Mouse (Mus musculus): ENCODE measurements around the gene P3h3. TPM values are rescaled to one million over a fixed set of nuclear protein-coding genes. Genes with fewer than 3 reads are reported as not detected.
"Not testable (repeated sequence)": the region's sequence is repeated elsewhere in the genome, so short reads cannot be mapped to it uniquely, and the experiment has no call there.

P3h3 gene
- polyA plus RNA-seq, 1 experiment from 2014 or later, result 17.0 TPM

DNA sequence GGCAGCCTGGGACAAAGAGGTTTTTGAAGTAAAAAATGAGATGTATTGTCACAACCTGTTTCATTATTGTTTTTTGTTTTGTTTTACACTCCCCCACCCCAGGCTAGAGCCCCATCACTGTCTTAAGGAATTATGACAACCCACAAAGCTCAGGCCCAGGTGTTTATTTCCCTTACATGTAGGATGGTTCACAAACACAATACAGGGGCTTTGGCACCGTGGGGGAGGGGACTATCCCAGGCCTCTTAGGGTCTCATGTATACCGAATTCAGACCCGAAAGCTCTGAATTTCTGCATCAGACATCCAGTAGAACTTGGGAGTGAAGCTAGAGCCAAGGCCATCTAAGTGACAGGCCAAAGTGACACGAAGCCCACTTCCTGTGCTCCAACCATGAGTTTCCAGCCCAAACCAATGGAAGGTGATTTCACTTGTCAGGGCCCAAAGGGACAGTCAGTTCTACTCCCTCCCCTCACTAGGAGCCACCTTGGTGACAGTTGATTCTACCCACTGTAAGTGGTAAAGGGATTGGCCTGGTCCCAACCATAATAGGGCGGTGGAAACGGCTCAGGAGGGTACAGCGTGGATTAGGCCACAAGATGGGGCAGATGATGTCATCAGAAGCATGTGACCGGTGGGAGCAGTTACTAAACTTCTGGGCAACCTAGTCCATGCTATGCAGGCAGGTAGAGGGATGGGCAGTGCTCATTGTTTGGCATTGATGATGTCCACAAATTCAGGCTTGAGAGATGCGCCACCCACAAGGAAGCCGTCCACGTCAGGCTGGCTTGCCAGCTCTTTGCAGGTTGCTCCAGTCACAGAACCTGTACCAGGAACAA lies 46.8 kb downstream of the P3h3 start:
- Histone ChIP-seq H3K4me1 (peaks cover 75% of the 10 kb centered on the region), H3K36me3 (replicated peaks) (peaks cover 45% of the 10 kb centered on the region), H3K4me3 (0 out of 2 replicates have a peak overlapping the region, but pooled peaks have one; percentile 66)
- not testable (repeated sequence) for H3K27ac ChIP-seq (replicated peaks); H3K27me3 ChIP-seq (replicated peaks; ENCODE audit: low read depth, poor library complexity, severe bottlenecking); DNase-seq (ENCODE audit: low spot score); H3K9me3 ChIP-seq
- 85% methylated on average over 11 of the region's 11 CpGs for WGBS

- Histone ChIP-seq H3K36me3 (replicated peaks) (peaks cover 36% of the 10 kb centered on the region), H3K27ac (replicated peaks) (peak overlapping the region; percentile 87), H3K27me3 (replicated peaks; ENCODE audit: low read depth, poor library complexity, severe bottlenecking) (no peaks in the 10 kb centered on the region), H3K4me3 (peak overlapping the region; percentile 66), H3K4me1 (peaks cover 78% of the 10 kb centered on the region), H3K9me3 (no peaks in the 10 kb centered on the region)
- 49% methylated on average over 14 of the region's 14 CpGs for WGBS
- no peak for DNase-seq (ENCODE audit: low spot score)
Measured at GRCm38 (mm10) chr6:124809775-124810538, 47.6 kb downstream of the P3h3 start.

DNA sequence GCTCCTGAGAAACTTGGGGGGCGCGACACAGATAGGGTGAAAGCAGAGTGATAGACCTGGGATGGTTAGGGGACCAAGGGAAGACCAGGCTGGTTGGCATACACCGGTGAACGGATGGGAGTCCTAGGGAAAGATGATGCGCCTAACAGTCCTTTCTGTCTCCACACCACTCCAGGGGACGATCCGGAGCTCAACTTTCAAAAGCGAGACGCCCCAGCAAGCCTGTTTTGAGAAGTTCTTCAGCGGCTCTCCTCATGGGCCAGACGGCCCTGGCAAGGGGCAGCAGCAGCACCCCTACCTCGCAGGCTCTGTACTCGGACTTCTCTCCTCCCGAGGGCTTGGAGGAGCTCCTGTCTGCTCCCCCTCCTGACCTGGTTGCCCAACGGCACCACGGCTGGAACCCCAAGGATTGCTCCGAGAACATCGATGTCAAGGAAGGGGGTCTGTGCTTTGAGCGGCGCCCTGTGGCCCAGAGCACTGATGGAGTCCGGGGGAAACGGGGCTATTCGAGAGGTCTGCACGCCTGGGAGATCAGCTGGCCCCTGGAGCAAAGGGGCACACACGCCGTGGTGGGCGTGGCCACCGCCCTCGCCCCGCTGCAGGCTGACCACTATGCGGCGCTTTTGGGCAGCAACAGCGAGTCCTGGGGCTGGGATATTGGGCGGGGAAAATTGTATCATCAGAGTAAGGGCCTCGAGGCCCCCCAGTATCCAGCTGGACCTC lies 48.3 kb downstream of the P3h3 start:
- Histone ChIP-seq H3K9me3 (no peaks in the 10 kb centered on the region), H3K36me3 (replicated peaks) (peaks cover 33% of the 10 kb centered on the region), H3K27me3 (replicated peaks; ENCODE audit: low read depth, poor library complexity, severe bottlenecking) (no peaks in the 10 kb centered on the region), H3K27ac (replicated peaks) (peak overlapping the region; percentile 87), H3K4me3 (peak overlapping the region; percentile 66), H3K4me1 (peaks cover 72% of the 10 kb centered on the region)
- WGBS, result under 1% methylated on average over 35 of the region's 35 CpGs
- peak; percentile 90 for DNase-seq (ENCODE audit: low spot score)

- H3K4me1 ChIP-seq, result peaks cover 70% of the 10 kb centered on the region
- WGBS, result 5% methylated on average over 29 of the region's 29 CpGs
- no peaks in the 10 kb centered on the region for H3K9me3 ChIP-seq
- peak; percentile 87 for DNase-seq (ENCODE audit: low spot score)
- H3K27me3 ChIP-seq (replicated peaks; ENCODE audit: low read depth, poor library complexity, severe bottlenecking), result no peaks in the 10 kb centered on the region
- H3K4me3 ChIP-seq, result peak within 1 kb of the TSS; percentile 66
- peak within 1 kb of the TSS; percentile 87 for H3K27ac ChIP-seq (replicated peaks)
- peaks cover 33% of the 10 kb centered on the region for H3K36me3 ChIP-seq (replicated peaks)
Measured at GRCm38 (mm10) chr6:124808358-124809012, 49.1 kb downstream of the P3h3 start, which contains the start of gene Spsb2. Gene Spsb2 (plus strand): TSS chr6:124808661.

DNA sequence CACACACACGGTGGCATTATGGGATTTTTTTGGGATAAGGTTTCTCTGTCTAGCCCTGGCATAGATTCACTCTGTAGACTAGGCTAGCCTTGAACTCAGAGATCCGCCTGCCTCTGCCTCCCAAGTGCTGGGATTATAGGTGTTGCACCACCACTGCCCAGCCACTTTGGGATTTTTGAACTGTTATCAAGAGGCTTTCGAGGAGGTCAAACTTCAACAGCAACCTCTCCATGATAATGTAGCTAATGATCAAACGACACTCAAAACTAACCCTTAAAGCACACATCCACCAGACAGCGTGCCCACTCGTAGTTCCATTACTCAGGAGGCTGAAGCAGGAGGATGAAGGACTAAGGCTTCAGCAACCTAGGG lies 49.6 kb downstream of the P3h3 start:
- 81% methylated on average over 6 of the region's 6 CpGs for WGBS
- DNase-seq (ENCODE audit: low spot score), result no peak
- H3K27ac ChIP-seq (replicated peaks), result peak overlapping the region; percentile 87
- peaks cover 33% of the 10 kb centered on the region for H3K36me3 ChIP-seq (replicated peaks)
- H3K9me3 ChIP-seq, result no peaks in the 10 kb centered on the region
- no peaks in the 10 kb centered on the region for H3K27me3 ChIP-seq (replicated peaks; ENCODE audit: low read depth, poor library complexity, severe bottlenecking)
- peak overlapping the region; percentile 66 for H3K4me3 ChIP-seq
- H3K4me1 ChIP-seq, result peaks cover 65% of the 10 kb centered on the region

DNA sequence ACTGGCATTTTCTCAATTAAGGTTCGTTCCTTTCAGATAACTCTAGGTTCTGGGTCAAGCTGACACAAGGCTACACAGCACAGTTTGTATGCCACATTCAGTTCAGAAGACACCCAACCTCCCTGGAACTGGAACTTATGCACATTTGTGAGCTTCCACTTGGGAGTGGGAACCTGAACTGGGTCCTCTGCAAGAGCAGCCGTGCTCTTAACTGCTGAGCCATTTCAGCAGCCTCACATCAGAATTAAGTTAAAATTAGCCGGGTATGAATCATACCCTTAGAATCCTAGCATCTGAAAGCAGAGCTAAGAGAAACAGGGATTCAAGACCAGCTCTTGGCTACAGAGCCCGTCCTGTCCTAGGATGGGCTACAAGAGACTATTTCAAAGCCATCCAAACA lies 50.2 kb downstream of the P3h3 start:
- Histone ChIP-seq H3K9me3 (no peaks in the 10 kb centered on the region), H3K27ac (replicated peaks) (0 out of 2 replicates have a peak overlapping the region, but pooled peaks have one; percentile 24), H3K27me3 (replicated peaks; ENCODE audit: low read depth, poor library complexity, severe bottlenecking) (no peaks in the 10 kb centered on the region), H3K36me3 (replicated peaks) (peaks cover 27% of the 10 kb centered on the region), H3K4me3 (no peak overlapping the region), H3K4me1 (peaks cover 62% of the 10 kb centered on the region)
- DNase-seq (ENCODE audit: low spot score), result no peak
- WGBS, result 87% methylated on average over 4 of the region's 4 CpGs

DNA sequence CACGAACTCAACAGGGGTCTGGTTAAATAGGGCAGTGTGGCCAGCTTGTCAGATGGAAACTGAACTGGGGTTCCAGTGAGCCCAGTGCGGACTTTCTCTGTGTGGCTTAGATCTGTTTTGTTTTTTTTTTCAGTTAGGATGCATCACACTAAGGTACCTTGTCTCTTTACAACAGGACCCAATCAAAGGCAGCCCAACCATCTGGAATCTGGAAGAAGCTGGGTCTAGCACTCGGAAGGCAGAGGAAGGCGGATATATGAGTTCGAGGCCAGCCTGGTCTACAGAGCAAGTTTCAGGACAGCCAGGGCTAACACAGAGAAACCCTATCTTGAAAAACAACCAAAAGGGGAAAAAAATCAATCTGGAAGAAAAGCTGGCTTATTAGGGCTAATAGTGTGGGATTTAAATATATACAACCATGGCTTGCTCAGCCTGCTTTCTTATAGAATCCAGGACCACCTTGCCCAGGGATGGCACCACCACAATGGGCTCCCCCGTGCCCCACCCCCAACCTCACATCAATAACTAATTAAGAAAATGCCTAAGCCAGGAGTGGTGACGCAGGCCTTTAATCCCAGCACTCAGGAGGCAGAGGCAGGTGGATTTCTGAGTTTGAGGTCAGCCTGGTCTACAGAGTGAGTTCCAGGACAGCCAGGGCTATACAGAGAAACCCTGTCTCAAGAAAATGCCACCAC lies 51.0 kb downstream of the P3h3 start:
- WGBS, result 75% methylated on average over 7 of the region's 7 CpGs
- no peak for DNase-seq (ENCODE audit: low spot score)
- H3K9me3 ChIP-seq, result no peaks in the 10 kb centered on the region
- peak overlapping the region; percentile 91 for H3K27ac ChIP-seq (replicated peaks)
- no peaks in the 10 kb centered on the region for H3K27me3 ChIP-seq (replicated peaks; ENCODE audit: low read depth, poor library complexity, severe bottlenecking)
- H3K4me3 ChIP-seq, result peak overlapping the region; percentile 66
- H3K36me3 ChIP-seq (replicated peaks), result peaks cover 20% of the 10 kb centered on the region
- H3K4me1 ChIP-seq, result peaks cover 54% of the 10 kb centered on the region

DNA sequence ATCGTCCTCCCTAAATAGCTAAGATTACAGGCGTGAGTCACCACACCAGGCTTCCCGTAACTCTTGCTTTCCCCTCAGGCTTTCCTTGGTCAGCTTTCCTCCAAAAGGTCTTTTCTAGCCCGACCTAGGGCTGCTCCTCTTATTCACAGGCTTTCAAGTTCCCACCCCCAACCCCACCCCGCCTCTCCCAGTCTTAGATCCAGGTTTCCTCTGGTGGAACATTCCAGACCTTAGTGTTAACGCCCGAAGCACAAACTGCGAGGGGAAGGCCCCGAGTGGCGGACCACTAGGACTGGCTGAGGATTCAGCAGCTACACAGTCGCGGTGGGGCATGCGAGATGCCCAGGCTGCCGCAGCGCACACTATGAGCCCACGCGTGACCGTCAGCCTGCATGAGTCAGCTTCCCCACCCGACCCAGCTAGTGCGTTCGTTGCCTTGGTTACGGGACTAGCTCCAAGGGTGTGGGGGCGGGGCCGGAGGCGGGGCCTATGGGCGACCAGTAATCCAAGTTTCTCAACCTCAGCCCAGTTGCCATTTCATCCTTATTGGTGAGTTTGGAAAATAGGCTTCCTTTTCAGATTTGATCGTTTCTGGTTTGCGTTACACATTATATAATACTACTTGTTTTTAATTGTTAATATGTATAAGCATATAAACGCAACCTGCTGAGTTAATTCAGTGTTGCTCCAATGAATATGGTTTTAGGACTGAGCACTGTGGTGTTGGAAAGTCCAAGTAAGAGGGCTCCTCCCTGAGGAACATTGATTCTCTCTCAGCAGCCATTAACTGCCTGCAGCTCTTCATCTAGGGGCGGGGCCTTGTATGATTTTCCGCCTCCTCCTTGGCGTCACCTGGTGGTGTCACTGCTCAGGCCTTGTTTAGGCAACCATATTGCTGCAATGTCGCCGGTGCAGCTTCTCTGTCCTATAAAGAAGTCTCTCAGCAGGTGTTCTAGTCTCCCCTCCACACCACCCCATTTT lies 51.9 kb downstream of the P3h3 start:
- 1% methylated on average over 34 of the region's 34 CpGs for WGBS
- H3K4me1 ChIP-seq, result peaks cover 50% of the 10 kb centered on the region
- H3K27me3 ChIP-seq (replicated peaks; ENCODE audit: low read depth, poor library complexity, severe bottlenecking), result no peaks in the 10 kb centered on the region
- peaks cover 10% of the 10 kb centered on the region for H3K36me3 ChIP-seq (replicated peaks)
- H3K9me3 ChIP-seq, result no peaks in the 10 kb centered on the region
- peak; percentile 96 for DNase-seq (ENCODE audit: low spot score)
- peak overlapping the region; percentile 91 for H3K27ac ChIP-seq (replicated peaks)
- H3K4me3 ChIP-seq, result peak overlapping the region; percentile 66

GRCm38 (mm10) chr6:124804341-124804740 lies 53.2 kb downstream of the P3h3 start:
- H3K4me1 ChIP-seq, result peaks cover 37% of the 10 kb centered on the region
- WGBS, result 88% methylated on average over 3 of the region's 3 CpGs
- H3K27me3 ChIP-seq (replicated peaks; ENCODE audit: low read depth, poor library complexity, severe bottlenecking), result no peaks in the 10 kb centered on the region
- no peak overlapping the region for H3K27ac ChIP-seq (replicated peaks)
- no peak overlapping the region for H3K4me3 ChIP-seq
- no peaks in the 10 kb centered on the region for H3K9me3 ChIP-seq
- H3K36me3 ChIP-seq (replicated peaks), result no peaks in the 10 kb centered on the region
- DNase-seq (ENCODE audit: low spot score), result no peak

DNA sequence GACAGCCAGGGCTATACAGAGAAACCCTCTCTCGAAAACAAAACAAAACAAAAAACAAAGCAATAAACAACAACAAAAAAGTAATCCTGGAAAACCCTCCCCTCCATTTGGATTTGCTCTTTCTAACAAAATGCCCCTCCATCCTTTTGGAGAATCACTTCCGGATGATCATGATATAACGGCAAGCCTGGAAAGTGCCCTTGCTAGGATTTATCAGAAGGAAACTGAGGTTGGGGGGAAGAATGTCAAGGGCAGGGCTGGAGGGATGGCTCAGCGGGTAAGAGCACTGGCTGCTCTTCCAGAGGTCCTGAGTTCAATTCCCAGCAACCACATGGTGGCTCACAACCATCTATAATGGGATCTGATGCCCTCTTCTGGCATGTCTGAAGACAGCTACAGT lies 53.9 kb downstream of the P3h3 start:
- not testable (repeated sequence) for H3K4me3 ChIP-seq; H3K27ac ChIP-seq (replicated peaks); H3K9me3 ChIP-seq; DNase-seq (ENCODE audit: low spot score); H3K36me3 ChIP-seq (replicated peaks); H3K27me3 ChIP-seq (replicated peaks; ENCODE audit: low read depth, poor library complexity, severe bottlenecking)
- peaks cover 31% of the 10 kb centered on the region for H3K4me1 ChIP-seq
- 94% methylated on average over 4 of the region's 4 CpGs for WGBS

DNA sequence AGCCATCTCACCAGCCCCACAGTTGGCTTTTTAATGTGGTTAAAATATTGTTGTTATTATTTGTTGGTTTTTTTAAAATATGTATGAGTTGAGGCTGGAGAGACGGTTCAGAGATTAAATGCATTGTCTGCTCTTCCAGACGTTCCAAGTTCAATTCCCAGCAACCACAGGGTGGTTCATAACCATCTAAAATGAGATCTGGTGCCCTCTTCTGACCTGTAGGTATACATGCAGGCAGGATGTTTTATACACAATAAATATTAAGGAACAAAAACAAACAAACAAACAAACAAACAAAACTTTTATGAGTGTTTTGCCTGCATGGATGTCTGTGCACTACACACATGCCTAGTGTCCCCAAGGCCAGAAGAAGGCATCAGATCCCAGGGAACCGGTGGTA lies 54.5 kb downstream of the P3h3 start:
- 75% methylated on average over 3 of the region's 3 CpGs for WGBS
- H3K4me3 ChIP-seq, result no peak overlapping the region
- no peaks in the 10 kb centered on the region for H3K9me3 ChIP-seq
- no peaks in the 10 kb centered on the region for H3K36me3 ChIP-seq (replicated peaks)
- peaks cover 24% of the 10 kb centered on the region for H3K4me1 ChIP-seq
- no peak for DNase-seq (ENCODE audit: low spot score)
- H3K27me3 ChIP-seq (replicated peaks; ENCODE audit: low read depth, poor library complexity, severe bottlenecking), result no peaks in the 10 kb centered on the region
- H3K27ac ChIP-seq (replicated peaks), result no peak overlapping the region
